Mouse (Mus musculus) spleen, embryonic (tissue): ENCODE data around the gene Zbtb7a.

Experiments used
- CTCF ChIA-PET: fragments of 350-600 bp; sonication (Branson Sonifier 250); formaldehyde crosslinking; loops from one replicate; lab custom pipeline; 2022; lab: Charles Lee

Gene Zbtb7a

GRCm38 (mm10) chr10:81134966-81135681 lies at the start of gene Zbtb7a:
Gene Zbtb7a (plus strand): TSS chr10:81135220.
- CTCF ChIA-PET, result no interaction called here

GRCm38 (mm10) chr10:81087021-81087420 lies 48.0 kb upstream of the Zbtb7a start:
- CTCF ChIA-PET, result no interaction called here

GRCm38 (mm10) chr10:81089216-81089615 lies 45.8 kb upstream of the Zbtb7a start:
- CTCF ChIA-PET, result no interaction called here

- CTCF ChIA-PET, result no interaction called here
Observed at GRCm38 (mm10) chr10:81090621-81091020, 44.4 kb upstream of the Zbtb7a start.

GRCm38 (mm10) chr10:81092465-81093250 lies 42.4 kb upstream of the Zbtb7a start:
- CTCF ChIA-PET, result no interaction called here

GRCm38 (mm10) chr10:81094931-81095678 lies 39.9 kb upstream of the Zbtb7a start:
- CTCF ChIA-PET, result interaction anchor here (1.1 kb wide), 1 partner anchor 12 kb away, joined by 4 read pairs; no protein-coding TSS in a partner anchor

GRCm38 (mm10) chr10:81105565-81106112 lies 29.4 kb upstream of the Zbtb7a start, which contains the start of gene Map2k2:
Gene Map2k2 (plus strand): TSS chr10:81105915.
- CTCF ChIA-PET, result interaction anchor here (1.0 kb wide), 1 partner anchor 57 kb away, joined by 3 read pairs; no protein-coding TSS in a partner anchor

- CTCF ChIA-PET, result interaction anchor here (0.7 to 1.0 kb wide), 2 partner anchors 10 to 158 kb away, joined by 3 to 4 read pairs; no protein-coding TSS in a partner anchor
Observed at GRCm38 (mm10) chr10:81106113-81106721, 28.8 kb upstream of the Zbtb7a start.

- CTCF ChIA-PET, result no interaction called here
Observed at GRCm38 (mm10) chr10:81112946-81113345, 22.1 kb upstream of the Zbtb7a start.

- CTCF ChIA-PET, result no interaction called here
Observed at GRCm38 (mm10) chr10:81119625-81120024, 15.4 kb upstream of the Zbtb7a start.

- CTCF ChIA-PET, result interaction anchor here (0.6 kb wide), 1 partner anchor 46 kb away, joined by 3 read pairs; no protein-coding TSS in a partner anchor
Observed at GRCm38 (mm10) chr10:81120650-81121049, 14.4 kb upstream of the Zbtb7a start.

- CTCF ChIA-PET, result no interaction called here
Observed at GRCm38 (mm10) chr10:81122889-81123288, 12.1 kb upstream of the Zbtb7a start.

- CTCF ChIA-PET, result no interaction called here
Observed at GRCm38 (mm10) chr10:81123500-81123899, 11.5 kb upstream of the Zbtb7a start.

GRCm38 (mm10) chr10:81134181-81134587 lies 836 bp upstream of the Zbtb7a start:
- CTCF ChIA-PET, result interaction anchor here (0.5 kb wide), 1 partner anchor 329 kb away, joined by 3 read pairs; the partner anchor contains the start of gene Amh

- CTCF ChIA-PET, result no interaction called here
Observed at GRCm38 (mm10) chr10:81135831-81136705, 1.0 kb downstream of the Zbtb7a start.

GRCm38 (mm10) chr10:81136706-81137231 lies 1.7 kb downstream of the Zbtb7a start:
- CTCF ChIA-PET, result no interaction called here

- CTCF ChIA-PET, result interaction anchor here (1.3 kb wide), 1 partner anchor 25 kb away, joined by 5 read pairs; no protein-coding TSS in a partner anchor
Observed at GRCm38 (mm10) chr10:81137252-81138130, 2.5 kb downstream of the Zbtb7a start.

- CTCF ChIA-PET, result interaction anchor here (0.6 to 1.3 kb wide), 2 partner anchors 8 to 24 kb away, joined by 5 read pairs; no protein-coding TSS in a partner anchor
Observed at GRCm38 (mm10) chr10:81138131-81138782, 3.2 kb downstream of the Zbtb7a start.
